Mouse (Mus musculus): ENCODE results near the gene Gm36864. TPM values are rescaled to one million over a fixed set of nuclear protein-coding genes. Genes with fewer than 3 reads are reported as not detected.
"Not testable (repeated sequence)": the region's sequence is repeated elsewhere in the genome, so short reads cannot be mapped to it uniquely, and the experiment has no call there.

Gm36864 gene
- polyA plus RNA-seq, 1 experiment from 2014 or later = not detected

- Histone ChIP-seq H3K27ac (ENCODE audit: low read depth, low read length) (no peak overlapping the region), H3K36me3 (ENCODE audit: control insufficient read depth, insufficient read depth, low read length) (peaks cover 10% of the 10 kb centered on the region; the same call in 1 of the 2 replicates), H3K9ac (ENCODE audit: low read length) (peak overlapping the region; percentile 93; the same call in 1 of the 2 replicates), H3K4me1 (replicated peaks; ENCODE audit: control insufficient read depth, insufficient read depth, low read length) (peaks cover 4% of the 10 kb centered on the region; the same call in 1 of the 2 replicates), H3K9me3 (ENCODE audit: control insufficient read depth, low read length) (no peaks in the 10 kb centered on the region), H3K4me2 (ENCODE audit: low read depth, low read length, severe bottlenecking) (peak overlapping the region; percentile 68), H3K27me3 (ENCODE audit: control insufficient read depth, insufficient read depth, low read length) (no peaks in the 10 kb centered on the region), H3K4me3 (ENCODE audit: low read depth, low read length) (peak overlapping the region; percentile 94)
- ATAC-seq (replicated peaks; ENCODE audit: low FRiP score) (no peak), DNase-seq (ENCODE audit: low spot score) (no peak)
- WGBS = 92% methylated on average over 2 of the region's 2 CpGs
Measured at GRCm38 (mm10) chr7:44247971-44248370, 12.0 kb downstream of the Gm36864 start.

GRCm38 (mm10) chr7:44249248-44249647 is 13.3 kb downstream of the Gm36864 start:
- H3K4me1 ChIP-seq (replicated peaks; ENCODE audit: control insufficient read depth, insufficient read depth, low read length) = peaks cover 4% of the 10 kb centered on the region; the same call in 1 of the 2 replicates
- 96% methylated on average over 4 of the region's 4 CpGs for WGBS
- ATAC-seq (replicated peaks; ENCODE audit: low FRiP score) (no peak), DNase-seq (ENCODE audit: low spot score) (no peak)
- peaks cover 10% of the 10 kb centered on the region; the same call in 1 of the 2 replicates for H3K36me3 ChIP-seq (ENCODE audit: control insufficient read depth, insufficient read depth, low read length)
- no peak overlapping the region for H3K4me2 ChIP-seq (ENCODE audit: low read depth, low read length, severe bottlenecking)
- no peaks in the 10 kb centered on the region for H3K9me3 ChIP-seq (ENCODE audit: control insufficient read depth, low read length)
- H3K4me3 ChIP-seq (ENCODE audit: low read depth, low read length) = no peak overlapping the region
- H3K9ac ChIP-seq (ENCODE audit: low read length) = no peak overlapping the region
- H3K27me3 ChIP-seq (ENCODE audit: control insufficient read depth, insufficient read depth, low read length) = no peaks in the 10 kb centered on the region
- H3K27ac ChIP-seq (ENCODE audit: low read depth, low read length) = no peak overlapping the region

- H3K9ac ChIP-seq (ENCODE audit: low read length); H3K4me1 ChIP-seq (replicated peaks; ENCODE audit: control insufficient read depth, insufficient read depth, low read length); H3K9me3 ChIP-seq (ENCODE audit: control insufficient read depth, low read length); H3K27me3 ChIP-seq (ENCODE audit: control insufficient read depth, insufficient read depth, low read length); ATAC-seq (replicated peaks; ENCODE audit: low FRiP score); H3K27ac ChIP-seq (ENCODE audit: low read depth, low read length); H3K4me3 ChIP-seq (ENCODE audit: low read depth, low read length); H3K4me2 ChIP-seq (ENCODE audit: low read depth, low read length, severe bottlenecking); DNase-seq (ENCODE audit: low spot score): not testable (repeated sequence)
- peaks cover 10% of the 10 kb centered on the region; the same call in 1 of the 2 replicates for H3K36me3 ChIP-seq (ENCODE audit: control insufficient read depth, insufficient read depth, low read length)
- 94% methylated on average over 17 of the region's 17 CpGs for WGBS
Measured at GRCm38 (mm10) chr7:44250732-44251275, 14.8 kb downstream of the Gm36864 start.

- 64% methylated on average over 15 of the region's 15 CpGs for WGBS
- Histone ChIP-seq H3K36me3 (ENCODE audit: control insufficient read depth, insufficient read depth, low read length) (peaks cover 10% of the 10 kb centered on the region; the same call in 1 of the 2 replicates), H3K4me1 (replicated peaks; ENCODE audit: control insufficient read depth, insufficient read depth, low read length) (no peaks in the 10 kb centered on the region; the same call in 1 of the 2 replicates), H3K4me2 (ENCODE audit: low read depth, low read length, severe bottlenecking) (no peak overlapping the region), H3K9ac (ENCODE audit: low read length) (no peak overlapping the region), H3K4me3 (ENCODE audit: low read depth, low read length) (no peak overlapping the region), H3K9me3 (ENCODE audit: control insufficient read depth, low read length) (no peaks in the 10 kb centered on the region), H3K27me3 (ENCODE audit: control insufficient read depth, insufficient read depth, low read length) (no peaks in the 10 kb centered on the region), H3K27ac (ENCODE audit: low read depth, low read length) (no peak overlapping the region)
- no peak for ATAC-seq (replicated peaks; ENCODE audit: low FRiP score)
- DNase-seq (ENCODE audit: low spot score) = no peak
Measured at GRCm38 (mm10) chr7:44253023-44253616, 17.1 kb downstream of the Gm36864 start.

- no peaks in the 10 kb centered on the region for H3K27me3 ChIP-seq (ENCODE audit: control insufficient read depth, insufficient read depth, low read length)
- no peak overlapping the region for H3K27ac ChIP-seq (ENCODE audit: low read depth, low read length)
- no peak overlapping the region for H3K4me2 ChIP-seq (ENCODE audit: low read depth, low read length, severe bottlenecking)
- no peak overlapping the region for H3K4me3 ChIP-seq (ENCODE audit: low read depth, low read length)
- no peak for ATAC-seq (replicated peaks; ENCODE audit: low FRiP score)
- H3K36me3 ChIP-seq (ENCODE audit: control insufficient read depth, insufficient read depth, low read length) = peaks cover 9% of the 10 kb centered on the region; the same call in 1 of the 2 replicates
- H3K9me3 ChIP-seq (ENCODE audit: control insufficient read depth, low read length) = no peaks in the 10 kb centered on the region
- no peak for DNase-seq (ENCODE audit: low spot score)
- 86% methylated on average over 6 of the region's 6 CpGs for WGBS
- no peak overlapping the region for H3K9ac ChIP-seq (ENCODE audit: low read length)
- H3K4me1 ChIP-seq (replicated peaks; ENCODE audit: control insufficient read depth, insufficient read depth, low read length) = no peaks in the 10 kb centered on the region
Measured at GRCm38 (mm10) chr7:44254930-44255329, 19.0 kb downstream of the Gm36864 start.

GRCm38 (mm10) chr7:44257278-44257677 is 21.3 kb downstream of the Gm36864 start, which contains the start of gene Acp4:
TSS of gene Acp4 (minus strand) at chr7:44257378.
- H3K27me3 ChIP-seq (ENCODE audit: control insufficient read depth, insufficient read depth, low read length) = no peaks in the 10 kb centered on the region
- H3K9me3 ChIP-seq (ENCODE audit: control insufficient read depth, low read length) = no peaks in the 10 kb centered on the region
- no peak within 1 kb of the TSS for H3K4me3 ChIP-seq (ENCODE audit: low read depth, low read length)
- no peak within 1 kb of the TSS for H3K27ac ChIP-seq (ENCODE audit: low read depth, low read length)
- DNase-seq (ENCODE audit: low spot score) (no peak), ATAC-seq (replicated peaks; ENCODE audit: low FRiP score) (no peak)
- H3K4me2 ChIP-seq (ENCODE audit: low read depth, low read length, severe bottlenecking) = no peak within 1 kb of the TSS
- H3K4me1 ChIP-seq (replicated peaks; ENCODE audit: control insufficient read depth, insufficient read depth, low read length) = no peaks in the 10 kb centered on the region
- 75% methylated on average over 4 of the region's 4 CpGs for WGBS
- H3K36me3 ChIP-seq (ENCODE audit: control insufficient read depth, insufficient read depth, low read length) = peaks cover 5% of the 10 kb centered on the region; the same call in 1 of the 2 replicates
- H3K9ac ChIP-seq (ENCODE audit: low read length) = no peak within 1 kb of the TSS

- WGBS = 74% methylated on average over 6 of the region's 6 CpGs
- H3K9ac ChIP-seq (ENCODE audit: low read length) = no peak overlapping the region
- peaks cover 2% of the 10 kb centered on the region; the same call in 1 of the 2 replicates for H3K27me3 ChIP-seq (ENCODE audit: control insufficient read depth, insufficient read depth, low read length)
- ATAC-seq (replicated peaks; ENCODE audit: low FRiP score) (no peak), DNase-seq (ENCODE audit: low spot score) (no peak)
- no peak overlapping the region for H3K27ac ChIP-seq (ENCODE audit: low read depth, low read length)
- no peak overlapping the region for H3K4me2 ChIP-seq (ENCODE audit: low read depth, low read length, severe bottlenecking)
- H3K9me3 ChIP-seq (ENCODE audit: control insufficient read depth, low read length) = no peaks in the 10 kb centered on the region
- no peak overlapping the region for H3K4me3 ChIP-seq (ENCODE audit: low read depth, low read length)
- H3K4me1 ChIP-seq (replicated peaks; ENCODE audit: control insufficient read depth, insufficient read depth, low read length) = peaks cover 3% of the 10 kb centered on the region; the same call in 1 of the 2 replicates
- H3K36me3 ChIP-seq (ENCODE audit: control insufficient read depth, insufficient read depth, low read length) = no peaks in the 10 kb centered on the region
Measured at GRCm38 (mm10) chr7:44260410-44260809, 24.4 kb downstream of the Gm36864 start.

GRCm38 (mm10) chr7:44261147-44261546 is 25.2 kb downstream of the Gm36864 start, which contains the start of gene Gm15517:
TSS of gene Gm15517 (plus strand) at chr7:44261447.
- Histone ChIP-seq H3K4me1 (replicated peaks; ENCODE audit: control insufficient read depth, insufficient read depth, low read length) (peaks cover 3% of the 10 kb centered on the region; the same call in 1 of the 2 replicates), H3K4me3 (ENCODE audit: low read depth, low read length) (no peak within 1 kb of the TSS), H3K27ac (ENCODE audit: low read depth, low read length) (no peak within 1 kb of the TSS)

More at GRCm38 (mm10) chr7:44261147-44261546, 25.2 kb downstream of the Gm36864 start, which contains the start of gene Gm15517:
- ATAC-seq (replicated peaks; ENCODE audit: low FRiP score) (no peak), DNase-seq (ENCODE audit: low spot score) (no peak)
- H3K27me3 ChIP-seq (ENCODE audit: control insufficient read depth, insufficient read depth, low read length) = peaks cover 2% of the 10 kb centered on the region; the same call in 1 of the 2 replicates
- H3K9me3 ChIP-seq (ENCODE audit: control insufficient read depth, low read length) = no peaks in the 10 kb centered on the region
- H3K9ac ChIP-seq (ENCODE audit: low read length) = no peak within 1 kb of the TSS
- no peaks in the 10 kb centered on the region for H3K36me3 ChIP-seq (ENCODE audit: control insufficient read depth, insufficient read depth, low read length)
- H3K4me2 ChIP-seq (ENCODE audit: low read depth, low read length, severe bottlenecking) = no peak within 1 kb of the TSS
- 73% methylated on average over 5 of the region's 5 CpGs for WGBS
